Mouse (Mus musculus) ES-CJ7 (cell line): ENCODE data around the gene Cacna1c.

Source experiments
- DNase-seq: peaks from one replicate; pipeline ENCODE4 v3.0.0; 2011; ENCODE audit warnings: low read depth, low spot score

The Cacna1c gene

GRCm38 (mm10) chr6:119058461-119058860 is 137.8 kb downstream of the Cacna1c start:
- no peak for DNase-seq

- no peak for DNase-seq
These were observed 139.1 kb downstream of the Cacna1c start for GRCm38 (mm10) chr6:119057076-119057479.

DNA sequence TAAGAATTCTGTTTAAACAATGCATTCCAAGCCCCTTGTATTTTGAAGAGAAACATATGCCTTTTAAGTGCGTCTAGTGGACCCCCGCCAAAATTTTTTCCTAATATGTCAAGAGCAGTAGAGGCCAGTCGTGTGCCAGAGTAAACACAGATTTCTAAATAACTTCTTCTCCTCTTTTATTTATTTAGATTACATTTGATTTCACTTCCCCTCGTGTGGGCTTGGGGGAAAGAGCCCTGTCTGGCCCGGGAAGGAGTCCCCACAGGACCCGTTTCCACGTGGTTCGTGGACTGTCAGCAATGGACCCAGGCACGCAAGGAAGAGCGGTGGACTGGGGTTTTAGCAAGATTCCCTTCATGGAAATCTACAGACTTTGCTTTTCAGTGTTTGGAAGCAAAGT is 143.4 kb downstream of the Cacna1c start:
- DNase-seq = no peak

GRCm38 (mm10) chr6:119052366-119052765 is 143.9 kb downstream of the Cacna1c start:
- no peak for DNase-seq

DNA sequence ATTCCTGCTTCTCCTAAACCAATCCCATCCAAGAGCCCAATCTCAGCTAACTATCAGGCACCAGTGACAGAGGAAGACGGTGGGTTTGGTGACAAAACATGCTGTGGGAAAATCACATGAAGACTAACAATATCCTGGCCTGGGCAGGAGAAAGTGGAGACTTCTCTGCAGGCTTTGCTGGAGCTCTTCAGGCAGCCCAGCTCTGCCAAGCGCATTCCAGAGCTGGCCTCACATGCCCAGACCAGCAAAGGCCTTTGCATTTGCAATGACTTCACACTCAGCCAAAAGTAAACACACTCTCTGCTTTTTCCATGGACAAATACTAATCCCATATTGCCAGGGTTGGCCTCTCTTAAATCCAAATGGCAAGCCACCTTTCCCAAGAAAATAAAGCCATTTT is 144.5 kb downstream of the Cacna1c start:
- no peak for DNase-seq

GRCm38 (mm10) chr6:119047340-119047739 is 148.9 kb downstream of the Cacna1c start:
- no peak for DNase-seq

DNA sequence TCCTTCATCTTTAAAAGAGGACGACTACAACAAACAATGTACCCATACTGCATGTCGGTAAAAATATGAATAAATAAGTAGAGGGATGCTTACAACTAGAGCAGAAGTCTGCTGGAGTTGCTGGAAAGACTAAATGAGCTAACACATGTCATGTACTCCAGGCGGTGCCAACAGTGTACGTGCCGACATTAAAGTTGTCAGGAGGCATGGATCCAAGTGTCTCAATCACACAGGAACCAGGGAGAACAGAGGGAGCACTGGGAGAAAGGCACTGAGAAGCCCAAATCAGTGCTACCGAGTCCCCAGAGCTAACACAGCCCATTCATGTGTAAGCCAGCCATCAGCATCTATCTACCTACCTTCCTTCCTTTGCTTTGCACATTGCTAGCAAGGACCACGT is 150.7 kb downstream of the Cacna1c start:
- no peak for DNase-seq

GRCm38 (mm10) chr6:119044148-119044547 is 152.1 kb downstream of the Cacna1c start:
- no peak for DNase-seq

GRCm38 (mm10) chr6:119042803-119043202 is 153.4 kb downstream of the Cacna1c start:
- DNase-seq = no peak

GRCm38 (mm10) chr6:119040961-119041360 is 155.3 kb downstream of the Cacna1c start:
- DNase-seq = no peak

- DNase-seq = no peak
These were observed 156.4 kb downstream of the Cacna1c start for GRCm38 (mm10) chr6:119039815-119040214.

DNA sequence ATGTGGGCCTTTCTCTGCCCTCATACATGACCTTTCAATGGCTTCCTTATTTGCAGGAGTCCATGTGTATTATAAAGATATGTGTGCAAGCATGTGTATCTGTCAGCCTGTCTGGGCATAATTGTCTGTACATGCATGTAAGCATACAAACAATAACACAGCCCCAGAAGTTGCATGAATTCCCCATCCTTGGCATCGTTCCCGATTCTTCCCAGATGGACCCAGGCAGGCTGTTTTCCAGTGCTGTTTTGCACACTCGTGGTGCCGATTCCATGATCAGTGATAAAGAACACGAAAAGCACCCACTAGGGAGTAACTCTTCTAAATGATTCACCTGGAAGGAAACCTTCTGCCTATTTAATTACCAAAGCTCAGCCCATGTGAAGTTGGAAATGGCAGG is 156.9 kb downstream of the Cacna1c start:
- no peak for DNase-seq

DNA sequence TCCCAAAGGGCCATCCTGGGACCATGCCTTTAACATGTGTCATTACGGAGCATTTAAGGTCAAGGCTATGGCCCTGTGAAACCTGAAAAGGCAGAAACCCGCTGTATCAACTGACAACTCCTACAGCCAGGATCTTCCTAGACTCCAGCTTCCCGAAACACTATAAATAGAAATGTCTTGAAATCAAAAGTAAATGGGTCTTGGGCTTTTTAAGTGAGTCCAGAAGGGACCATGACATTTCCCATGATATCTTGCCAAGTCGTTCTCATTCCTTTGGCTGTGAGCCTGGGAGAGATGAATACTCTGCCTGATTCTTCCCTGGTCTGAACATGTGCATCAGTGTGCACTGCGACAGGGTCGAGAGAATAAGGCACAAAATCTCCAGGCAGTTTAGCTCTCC is 158.4 kb downstream of the Cacna1c start:
- no peak for DNase-seq

DNA sequence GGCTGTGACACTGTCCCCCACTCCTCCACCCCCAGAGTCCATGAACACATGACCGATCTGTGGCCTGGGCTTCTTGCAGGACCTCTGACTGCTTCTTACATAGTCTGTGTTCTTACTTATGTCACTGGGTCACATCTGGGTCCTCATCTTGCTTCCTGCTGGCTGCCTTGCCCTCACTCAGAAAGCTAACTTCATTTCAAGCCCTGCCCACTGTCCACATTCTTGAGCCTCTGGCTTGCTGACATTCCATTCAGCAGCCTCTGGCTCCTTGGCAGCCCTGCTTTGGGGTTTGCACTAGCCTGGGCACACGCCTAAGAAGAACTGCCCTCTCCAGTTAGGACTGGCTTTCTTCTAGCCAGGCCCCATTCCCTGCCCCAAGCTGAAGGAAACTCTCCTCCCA is 159.2 kb downstream of the Cacna1c start:
- no peak for DNase-seq

GRCm38 (mm10) chr6:119035361-119035760 is 160.9 kb downstream of the Cacna1c start:
- DNase-seq = no peak

- no peak for DNase-seq
These were observed 161.3 kb downstream of the Cacna1c start for GRCm38 (mm10) chr6:119034947-119035346.

GRCm38 (mm10) chr6:119027880-119028279 is 168.3 kb downstream of the Cacna1c start:
- no peak for DNase-seq

GRCm38 (mm10) chr6:119022850-119023249 is 173.4 kb downstream of the Cacna1c start:
- DNase-seq = peak; percentile 16

GRCm38 (mm10) chr6:119021226-119021625 is 175.0 kb downstream of the Cacna1c start:
- no peak for DNase-seq

DNA sequence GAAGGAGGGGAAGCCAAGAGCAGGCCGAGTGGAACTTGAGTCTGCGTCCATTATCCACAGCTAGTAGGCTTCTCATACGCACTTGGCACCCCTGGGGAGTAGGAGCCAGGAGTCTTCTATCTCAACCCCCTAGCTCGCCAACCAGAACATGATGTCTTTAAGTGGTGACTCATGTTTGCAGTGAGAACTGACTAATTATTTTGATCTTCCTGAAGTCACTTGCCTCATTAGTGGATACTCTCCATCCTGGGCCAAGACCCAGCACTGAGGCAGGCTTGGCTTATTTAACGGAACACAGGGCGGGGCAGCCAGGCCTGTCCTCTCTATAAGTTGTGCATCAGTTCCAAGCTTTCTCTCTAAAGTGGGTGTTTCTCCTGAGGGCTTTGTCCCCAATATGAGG is 177.3 kb downstream of the Cacna1c start:
- no peak for DNase-seq

GRCm38 (mm10) chr6:119018256-119018655 is 178.0 kb downstream of the Cacna1c start:
- DNase-seq = no peak

GRCm38 (mm10) chr6:119017498-119017897 is 178.7 kb downstream of the Cacna1c start:
- no peak for DNase-seq

DNA sequence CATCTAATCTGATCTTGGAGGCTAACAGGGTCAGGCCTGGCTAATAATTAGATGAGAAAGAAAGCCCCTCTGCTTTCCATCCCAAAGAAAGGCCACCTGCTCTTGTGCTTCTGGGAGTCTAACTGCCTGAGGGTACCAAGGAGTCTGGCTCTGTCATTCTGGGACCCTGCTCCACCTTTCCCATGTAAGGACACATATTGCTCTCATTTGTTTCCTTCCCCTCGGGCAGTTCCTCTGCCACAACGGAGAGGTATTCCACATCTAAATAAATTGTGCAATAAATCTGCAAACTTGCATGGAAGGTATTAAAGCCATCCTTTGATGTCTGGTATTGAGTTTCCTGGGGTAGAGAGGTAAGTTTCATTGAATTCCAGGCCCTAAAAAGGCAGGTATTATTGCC is 180.9 kb downstream of the Cacna1c start:
- no peak for DNase-seq
